Mouse (Mus musculus): Measurements from ENCODE around the gene Gtf3c4.

GRCm38 (mm10) chr2:28881275-28881674 lies 41.1 kb upstream of the Gtf3c4 start:
- TF ChIP-seq POLR2A (IDR thresholded peaks at IDR 0.05; ENCODE audit: borderline replicate concordance, insufficient read depth, low read length) (no peak), CTCF (IDR thresholded peaks at IDR 0.05; ENCODE audit: borderline replicate concordance, insufficient read depth, low read depth, low read length) (no peak)
